Mouse (Mus musculus) gonadal fat pad, adult 2 months (tissue): Measurements from ENCODE around the gene Mmp19. TPM values are rescaled to one million over a fixed set of nuclear protein-coding genes. Genes with fewer than 3 reads are reported as not detected.

Experiments
- DNase-seq: peaks from one replicate; pipeline ENCODE4 v3.0.0-alpha.2; 2012; ENCODE audit warnings: low read depth
- polyA plus RNA-seq: library from polyadenylated mRNA; depleted of rRNA; stranded (reverse); fragments of >200 nt; gene quantifications from 2 replicates; pipeline ENCODE4 v1.2.3, GENCODE M21; 2012; rRNA removed

Mmp19 gene
- 15.4 and 21.7 TPM in 2 replicates for polyA plus RNA-seq

GRCm38 (mm10) chr10:128790398-128791124 lies at the start of gene Mmp19:
Mmp19 (plus strand) TSS chr10:128790910.
- DNase-seq: no peak

GRCm38 (mm10) chr10:128742616-128743015 lies 48.1 kb upstream of the Mmp19 start:
- no peak for DNase-seq

- no peak for DNase-seq
Observed at GRCm38 (mm10) chr10:128743235-128743634, 47.5 kb upstream of the Mmp19 start.

- no peak for DNase-seq
Observed at GRCm38 (mm10) chr10:128743791-128744191, 46.9 kb upstream of the Mmp19 start.

DNA sequence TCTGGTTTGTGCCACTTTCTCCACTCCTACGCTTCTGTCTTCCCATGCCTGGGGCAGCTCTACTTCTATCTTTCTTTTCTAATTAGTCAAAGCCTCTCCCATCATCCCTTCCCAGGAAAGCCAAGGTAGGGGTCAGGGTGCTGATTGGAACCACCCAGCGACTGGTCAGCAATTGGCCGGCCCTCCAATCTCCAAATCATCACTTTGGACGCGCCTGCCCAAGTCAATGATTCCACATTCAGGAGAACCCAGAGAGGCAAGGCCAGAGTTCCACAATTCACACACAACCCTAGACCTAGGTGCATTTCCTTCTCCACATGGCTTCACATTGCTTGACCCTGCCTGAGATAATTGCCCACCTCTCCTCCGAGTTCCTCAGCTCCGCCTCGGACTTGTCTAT lies 46.5 kb upstream of the Mmp19 start:
- no peak for DNase-seq

GRCm38 (mm10) chr10:128744680-128745601 lies 45.8 kb upstream of the Mmp19 start, which contains the start of gene Dgka:
Dgka (minus strand) TSS chr10:128744855.
- no peak for DNase-seq

DNA sequence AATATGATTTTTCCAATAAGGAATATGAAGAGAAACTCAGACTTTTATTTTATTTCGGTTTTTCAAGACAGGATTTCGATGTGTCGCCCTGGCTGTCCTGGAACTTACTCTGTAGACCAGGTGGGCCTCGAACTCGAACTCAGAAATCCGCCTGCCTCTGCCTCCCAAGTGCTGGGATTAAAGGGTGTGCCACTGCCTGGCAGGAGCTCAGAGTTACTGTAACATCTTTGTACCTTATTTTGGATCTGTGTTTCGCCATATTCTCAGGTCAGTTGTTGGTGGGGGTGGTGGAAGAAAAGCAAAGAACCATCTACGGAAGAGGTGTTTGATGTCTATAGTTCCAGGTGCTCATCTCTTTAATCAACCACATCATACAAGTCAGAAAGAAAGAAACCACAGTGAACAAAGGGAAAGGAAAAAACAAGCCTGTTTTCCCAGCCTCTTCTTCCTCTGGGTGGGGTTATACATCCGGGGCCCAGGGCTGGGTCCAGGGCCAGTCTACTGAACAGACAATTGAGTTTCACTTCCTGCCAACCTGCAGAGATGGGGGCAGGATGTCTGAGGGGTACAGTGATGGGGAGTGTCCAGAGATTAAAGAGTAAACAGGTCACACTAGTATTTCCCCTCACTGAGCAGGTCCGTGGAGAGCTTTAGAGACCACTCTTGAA lies 44.6 kb upstream of the Mmp19 start:
- no peak for DNase-seq

GRCm38 (mm10) chr10:128746972-128747645 lies 43.6 kb upstream of the Mmp19 start:
- DNase-seq: no peak

DNA sequence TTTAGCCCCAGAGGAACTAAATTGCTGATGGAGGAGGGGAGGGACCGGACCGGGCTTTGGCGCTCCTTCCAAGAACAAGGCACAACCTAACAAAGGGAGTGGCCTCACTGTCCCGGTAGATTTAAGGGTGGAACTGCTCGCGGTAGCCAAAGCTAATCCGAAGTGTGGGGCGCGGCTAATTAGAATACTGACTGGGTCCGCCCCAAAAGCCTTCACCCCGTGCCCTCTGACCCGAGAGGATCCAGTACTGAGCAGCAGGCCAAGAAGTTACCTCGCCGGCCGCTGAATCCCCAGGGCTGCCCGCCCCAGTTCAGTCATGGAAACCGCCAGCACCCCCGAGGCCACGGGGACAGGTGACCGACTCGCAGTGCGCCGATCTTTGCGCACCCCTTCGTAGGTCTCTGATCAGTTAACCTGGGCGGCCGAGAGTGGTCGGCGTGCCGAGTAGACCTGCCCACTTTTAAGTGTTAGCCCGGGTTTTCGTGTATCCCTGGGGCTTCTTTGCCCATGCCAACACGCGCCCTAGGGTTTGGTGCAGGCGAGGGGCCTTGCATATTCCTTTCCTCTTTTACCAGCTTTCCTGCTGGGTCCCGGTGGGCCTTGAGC lies 43.0 kb upstream of the Mmp19 start, which contains the start of gene Pym1:
TSS of gene Pym1 (plus strand) at position 244 of the 606 bp plus-strand sequence.
- DNase-seq: peak; percentile 94

GRCm38 (mm10) chr10:128748252-128748864 lies 42.4 kb upstream of the Mmp19 start:
- DNase-seq: no peak

DNA sequence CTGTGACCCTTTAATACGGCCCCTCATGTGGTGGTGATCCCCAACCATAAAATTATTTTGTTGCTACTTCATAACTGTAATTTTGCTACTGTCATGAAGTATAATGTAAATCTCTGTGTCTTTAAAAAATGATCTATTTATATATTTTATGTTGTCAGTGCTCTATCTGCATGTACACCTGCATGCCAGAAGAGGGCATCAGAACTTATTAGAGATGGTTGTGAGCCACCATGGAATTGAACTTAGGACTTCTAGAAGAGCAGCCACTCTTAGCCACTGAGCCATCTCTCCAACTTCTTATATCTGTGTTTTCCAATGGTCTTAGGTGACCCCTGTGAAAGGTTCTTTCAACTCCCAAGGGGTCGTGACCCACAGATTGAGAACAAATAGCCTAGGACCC lies 17.8 kb upstream of the Mmp19 start:
- no peak for DNase-seq

GRCm38 (mm10) chr10:128773685-128774084 lies 17.0 kb upstream of the Mmp19 start:
- no peak for DNase-seq

DNA sequence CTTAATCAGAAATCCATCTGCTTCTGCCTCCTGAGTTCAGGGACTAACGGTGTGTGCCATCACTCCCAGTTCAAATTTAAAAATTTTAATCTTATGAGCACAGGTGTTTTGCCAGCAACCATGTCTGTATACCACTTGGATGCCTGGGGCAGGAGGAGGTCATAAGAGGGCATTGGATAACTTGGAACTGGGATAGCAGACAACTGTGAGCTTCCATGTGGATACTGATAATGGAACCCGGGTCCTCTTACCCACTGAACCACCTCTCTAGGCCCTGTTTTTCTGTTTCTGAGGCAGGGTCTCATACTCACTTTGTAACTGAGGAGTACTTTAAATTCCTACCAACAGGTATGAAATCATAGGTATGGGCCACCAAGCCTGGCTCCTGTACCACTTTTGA lies 12.3 kb upstream of the Mmp19 start:
- DNase-seq: no peak

DNA sequence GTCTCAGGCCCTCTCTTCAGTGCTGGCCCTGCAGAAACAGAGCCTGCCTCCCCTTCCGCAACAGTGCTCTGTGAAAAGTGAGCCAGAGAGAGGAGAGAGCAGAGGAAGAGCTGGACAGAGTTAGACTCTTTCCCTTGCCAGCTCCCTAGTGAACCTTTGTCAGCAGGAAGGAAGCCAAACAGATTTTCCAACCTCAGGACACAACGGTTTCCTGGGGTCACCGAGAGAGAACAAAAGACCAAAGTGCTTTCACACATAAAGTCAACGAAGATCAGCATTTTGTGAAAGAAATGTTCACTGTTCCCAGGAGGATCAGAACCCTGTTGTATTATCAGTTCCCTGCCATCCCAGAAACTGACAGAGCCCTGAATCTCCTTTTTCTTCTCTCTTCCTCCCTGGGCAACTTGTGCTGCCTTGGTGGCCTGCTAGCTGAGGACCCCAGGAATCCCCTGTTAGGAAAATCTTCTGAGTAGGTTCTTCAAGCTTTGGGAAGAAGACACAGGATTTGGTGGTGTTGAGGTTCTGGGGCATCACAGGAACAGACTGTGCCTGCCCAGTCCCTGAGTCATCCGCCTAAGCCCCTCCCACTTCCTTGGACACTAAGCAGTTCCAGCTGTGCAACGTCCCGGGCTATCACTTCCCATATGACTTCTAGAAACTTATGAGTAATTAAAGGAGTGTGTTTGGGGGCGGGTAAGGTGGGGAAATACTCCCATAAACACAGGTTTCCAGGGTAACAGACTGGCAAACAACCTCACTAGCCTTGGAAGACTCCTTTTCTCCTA lies 11.5 kb upstream of the Mmp19 start:
- DNase-seq: no peak

DNA sequence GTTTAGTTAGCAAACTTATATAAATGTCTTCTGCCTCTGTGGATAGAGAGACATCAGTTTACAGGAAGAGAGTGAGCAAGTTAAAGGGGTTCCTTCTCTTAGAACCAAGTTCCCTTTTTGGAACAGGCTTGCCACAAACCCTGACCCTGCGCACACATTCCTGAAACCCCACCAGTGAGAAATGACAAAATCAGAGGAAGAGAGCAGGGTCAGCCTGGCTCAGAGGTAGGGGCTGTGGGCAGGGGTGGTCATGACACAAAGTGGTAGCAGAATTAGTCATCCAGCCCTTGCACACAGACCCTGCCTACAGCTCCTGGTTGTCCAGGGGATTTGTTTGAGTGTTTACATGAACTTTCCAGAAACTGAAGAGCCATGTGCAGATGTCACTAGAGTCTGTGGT lies 10.5 kb upstream of the Mmp19 start:
- no peak for DNase-seq

DNA sequence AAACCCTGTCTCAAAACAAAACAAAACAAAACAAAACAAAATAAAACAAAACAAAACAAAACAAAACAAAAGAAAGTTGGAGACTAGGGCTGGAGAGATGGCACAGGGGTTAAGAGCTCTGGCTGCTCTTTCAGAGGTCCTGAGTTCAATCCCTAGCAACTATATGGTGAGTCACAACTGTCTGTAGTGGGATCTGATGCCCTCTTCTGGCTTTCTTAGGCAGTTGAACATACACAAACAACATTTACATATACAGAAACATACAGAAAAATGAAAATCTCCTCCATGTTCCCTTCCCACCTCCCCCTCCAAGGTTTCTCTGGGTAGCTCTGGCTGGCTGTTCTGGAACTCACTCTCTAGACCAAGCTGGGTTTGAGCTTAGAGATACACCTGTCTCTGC lies 1.3 kb downstream of the Mmp19 start:
- DNase-seq: no peak

- DNase-seq: no peak
Observed at GRCm38 (mm10) chr10:128793258-128793657, 2.5 kb downstream of the Mmp19 start.

GRCm38 (mm10) chr10:128794391-128794790 lies 3.7 kb downstream of the Mmp19 start:
- no peak for DNase-seq

GRCm38 (mm10) chr10:128795581-128795980 lies 4.9 kb downstream of the Mmp19 start:
- DNase-seq: no peak

GRCm38 (mm10) chr10:128798676-128799075 lies 8.0 kb downstream of the Mmp19 start:
- DNase-seq: no peak
